15 mouse cellular contexts compared by ENCODE assay signal in genomic region chr7:49307717-49308116, GRCm38 (mm10).
DNase-seq lines count a peak whose midpoint lies in the region; ATAC-seq and TF ChIP-seq lines count a peak whose summit lies in the region.
"Had no signal": no experiment of that assay in that cellular context is flagged by ENCODE, and none has a peak within 500 bp of the region (broad histone marks: within the 10 kb centered on the region; RNA-seq: fewer than 3 reads in every experiment).

No protein-coding gene starts in this region.

- WGBS in liver, embryonic 14.5 days (ENCODE audit: insufficient replicate concordance), result 65% methylated on average over 6 of the region's 6 CpGs
- WGBS in liver, embryonic 11.5 days, result 65% methylated on average over 6 of the region's 6 CpGs

- no peak overlapping the region for H3K4me2 ChIP-seq in liver, embryonic 14.5 days (ENCODE audit: low read depth)
- H3K4me2 ChIP-seq in liver, embryonic 11.5 days, result no peak overlapping the region
- H3K4me2 ChIP-seq: heart, embryonic 12.5 days; hindbrain, embryonic 13.5 days; lung, embryonic 15.5 days; midbrain, embryonic 13.5 days; neural tube, embryonic 13.5 days had no signal

- peaks cover 3% of the 10 kb centered on the region for H3K27me3 ChIP-seq in liver, embryonic 14.5 days (ENCODE audit: control insufficient read depth, insufficient read depth, low read length)
- H3K27me3 ChIP-seq in liver, embryonic 11.5 days (replicated peaks; ENCODE audit: control insufficient read depth, insufficient read depth, low read length), result peaks cover 9% of the 10 kb centered on the region
- H3K27me3 ChIP-seq in E14TG2a.4 (ENCODE audit: insufficient read depth, low read length), result peaks cover 29% of the 10 kb centered on the region
- H3K27me3 ChIP-seq: lung, embryonic 15.5 days; neural tube, embryonic 13.5 days had no signal

- H3K9ac ChIP-seq in liver, embryonic 14.5 days (replicated peaks), result no peak overlapping the region
- H3K9ac ChIP-seq in liver, embryonic 11.5 days (ENCODE audit: low read depth, low read length), result no peak overlapping the region
- H3K9ac ChIP-seq: heart, embryonic 12.5 days; hindbrain, embryonic 13.5 days; lung, embryonic 15.5 days; midbrain, embryonic 13.5 days; neural tube, embryonic 13.5 days had no signal

- intact Hi-C loops in gastrocnemius, adult 2 months (cut with DNase I), result no loop called here

- no peak for TF ChIP-seq POLR2A in cortical plate, adult 2 months (IDR thresholded peaks at IDR 0.05; ENCODE audit: extremely low read depth, insufficient read depth, low read length)

- no peak for DNase-seq in gastrocnemius, adult 2 months
- DNase-seq in gastrocnemius, adult 18-20 months (ENCODE audit: low spot score), result no peak
- no peak for DNase-seq in liver, embryonic 14.5 days (ENCODE audit: low read depth in 3 of 3, low spot score in 3 of 3)
- DNase-seq in liver, embryonic 11.5 days (ENCODE audit: low spot score), result no peak
- no peak for DNase-seq in retina, embryonic 14.5 days (ENCODE audit: low spot score)
- DNase-seq in spleen, postnatal 4 days (ENCODE audit: low spot score in 2 of 2), result no peak
- DNase-seq: kidney, postnatal 10 days; right cerebral cortex, adult 18-20 months had no signal

- no peaks in the 10 kb centered on the region for H3K36me3 ChIP-seq in liver, embryonic 14.5 days (replicated peaks; ENCODE audit: control insufficient read depth, insufficient read depth, low read depth)
- no peaks in the 10 kb centered on the region for H3K36me3 ChIP-seq in liver, embryonic 11.5 days (ENCODE audit: control insufficient read depth, insufficient read depth, low read length)
- no peaks in the 10 kb centered on the region for H3K36me3 ChIP-seq in E14TG2a.4 (ENCODE audit: insufficient read depth, low read length)
- H3K36me3 ChIP-seq: lung, embryonic 15.5 days; midbrain, embryonic 13.5 days; neural tube, embryonic 13.5 days had no signal

- H3K9me3 ChIP-seq in liver, embryonic 14.5 days (ENCODE audit: control insufficient read depth, low read length), result no peaks in the 10 kb centered on the region
- no peaks in the 10 kb centered on the region; the same call in 1 of the 2 replicates for H3K9me3 ChIP-seq in liver, embryonic 11.5 days (ENCODE audit: control insufficient read depth, low read length)
- H3K9me3 ChIP-seq in E14TG2a.4 (ENCODE audit: low read length), result 0 out of 2 replicates have a peak, but pooled peaks cover 5% of the 10 kb centered on the region
- H3K9me3 ChIP-seq: hindbrain, embryonic 13.5 days; lung, embryonic 15.5 days; midbrain, embryonic 13.5 days; neural tube, embryonic 13.5 days had no signal

- no peak for ATAC-seq in liver, embryonic 14.5 days (ENCODE audit: insufficient read depth)
- ATAC-seq in liver, embryonic 11.5 days (replicated peaks; ENCODE audit: low FRiP score), result no peak
- ATAC-seq: midbrain, embryonic 13.5 days had no signal

- TF ChIP-seq CTCF in gastrocnemius, adult 2 months (IDR thresholded peaks at IDR 0.05), result peak; percentile 29
- TF ChIP-seq CTCF in liver, embryonic 14.5 days (IDR thresholded peaks at IDR 0.05; ENCODE audit: low read depth), result peak; percentile 64
- TF ChIP-seq CTCF in E14TG2a.4 (conservative IDR thresholded peaks at IDR 0.05; ENCODE audit: low read length), result peak; percentile 46
- 0 out of 2 replicates have a peak, but pooled peaks have one; percentile 15 for TF ChIP-seq CTCF in cortical plate, adult 2 months (IDR thresholded peaks at IDR 0.05; ENCODE audit: extremely low read depth, insufficient read depth, low read length)

- TF ChIP-seq EP300 in liver, embryonic 14.5 days (IDR thresholded peaks at IDR 0.05; ENCODE audit: low read depth), result no peak

- no peak overlapping the region for H3K4me3 ChIP-seq in gastrocnemius, adult 2 months
- H3K4me3 ChIP-seq in liver, embryonic 14.5 days (ENCODE audit: insufficient read depth in 1 of 2, low read depth in 2 of 2, low read length in 2 of 2), result no peak overlapping the region
- H3K4me3 ChIP-seq in liver, embryonic 11.5 days (ENCODE audit: low read depth, low read length), result no peak overlapping the region
- no peak overlapping the region for H3K4me3 ChIP-seq in E14TG2a.4 (replicated peaks; ENCODE audit: low read length)
- H3K4me3 ChIP-seq in cortical plate, adult 2 months (ENCODE audit: insufficient read depth, low read length), result no peak overlapping the region
- H3K4me3 ChIP-seq: heart, embryonic 12.5 days; hindbrain, embryonic 13.5 days; lung, embryonic 15.5 days; midbrain, embryonic 13.5 days; neural tube, embryonic 13.5 days had no signal

- no peak overlapping the region for H3K27ac ChIP-seq in gastrocnemius, adult 2 months
- H3K27ac ChIP-seq in liver, embryonic 14.5 days, result no peak overlapping the region
- no peak overlapping the region for H3K27ac ChIP-seq in liver, embryonic 11.5 days (ENCODE audit: low read depth, low read length)
- H3K27ac ChIP-seq in cortical plate, adult 2 months (ENCODE audit: insufficient read depth, low read length), result no peak overlapping the region
- H3K27ac ChIP-seq: hindbrain, embryonic 13.5 days; lung, embryonic 15.5 days; midbrain, embryonic 13.5 days; neural tube, embryonic 13.5 days had no signal

- H3K4me1 ChIP-seq in liver, embryonic 14.5 days (replicated peaks; ENCODE audit: control insufficient read depth in 2 of 2, insufficient read depth in 2 of 2, low read length in 1 of 2), result peaks cover 6 to 12% of the 10 kb centered on the region in 2 experiments; a peak in 2 of 4 replicates
- H3K4me1 ChIP-seq in liver, embryonic 11.5 days (replicated peaks; ENCODE audit: control insufficient read depth, insufficient read depth, low read length), result 0 out of 2 replicates have a peak, but pooled peaks cover 2% of the 10 kb centered on the region
- H3K4me1 ChIP-seq in E14TG2a.4 (replicated peaks; ENCODE audit: low read depth, low read length), result peaks cover 20% of the 10 kb centered on the region; the same call in 1 of the 2 replicates
- H3K4me1 ChIP-seq in cortical plate, adult 2 months (ENCODE audit: control insufficient read depth, insufficient read depth, low read length), result peaks cover 3% of the 10 kb centered on the region
